ENCODE assay signal across 12 mouse cellular contexts in genomic region chr16:18584901-18585510, GRCm38 (mm10). TPM values are rescaled to one million over a fixed set of nuclear protein-coding genes. Genes with fewer than 3 reads are reported as not detected.
DNase-seq lines count a peak whose midpoint lies in the region; ATAC-seq and TF ChIP-seq lines count a peak whose summit lies in the region.
"Had no signal": no experiment of that assay in that cellular context is flagged by ENCODE, and none has a peak within 500 bp of the region (broad histone marks: within the 10 kb centered on the region; RNA-seq: fewer than 3 reads in every experiment).

No protein-coding gene starts in this region.

- no peak overlapping the region for H3K27ac ChIP-seq in intestine, postnatal 0 days (ENCODE audit: low read depth, low read length)
- H3K27ac ChIP-seq in intestine, embryonic 16.5 days (ENCODE audit: low read length): no peak overlapping the region
- H3K27ac ChIP-seq in embryonic facial prominence, embryonic 11.5 days (replicated peaks; ENCODE audit: low read depth, low read length): no peak overlapping the region
- no peak overlapping the region for H3K27ac ChIP-seq in embryonic facial prominence, embryonic 15.5 days (replicated peaks)
- H3K27ac ChIP-seq in limb, embryonic 14.5 days (replicated peaks; ENCODE audit: low read depth, low read length): no peak overlapping the region
- H3K27ac ChIP-seq: forebrain, embryonic 12.5 days had no signal

- no peaks in the 10 kb centered on the region; the same call in 1 of the 2 replicates for H3K36me3 ChIP-seq in intestine, postnatal 0 days (ENCODE audit: control insufficient read depth, insufficient read depth)
- no peaks in the 10 kb centered on the region for H3K36me3 ChIP-seq in intestine, embryonic 16.5 days (ENCODE audit: control insufficient read depth, insufficient read depth, low read length)
- no peaks in the 10 kb centered on the region for H3K36me3 ChIP-seq in embryonic facial prominence, embryonic 11.5 days (replicated peaks; ENCODE audit: control insufficient read depth, insufficient read depth, low read depth, low read length)
- H3K36me3 ChIP-seq in embryonic facial prominence, embryonic 15.5 days: no peaks in the 10 kb centered on the region
- no peaks in the 10 kb centered on the region for H3K36me3 ChIP-seq in limb, embryonic 14.5 days (ENCODE audit: control insufficient read depth, insufficient read depth, low read length)
- H3K36me3 ChIP-seq: forebrain, embryonic 12.5 days had no signal

- 73% methylated on average over 10 of the region's 10 CpGs for WGBS in intestine, postnatal 0 days
- 46% methylated on average over 10 of the region's 10 CpGs for WGBS in intestine, embryonic 16.5 days
- 12% methylated on average over 10 of the region's 10 CpGs for WGBS in embryonic facial prominence, embryonic 11.5 days
- WGBS in embryonic facial prominence, embryonic 15.5 days: 49% methylated on average over 10 of the region's 10 CpGs
- 23% methylated on average over 10 of the region's 10 CpGs for WGBS in limb, embryonic 14.5 days

- H3K4me3 ChIP-seq in intestine, postnatal 0 days (ENCODE audit: low read depth, low read length): peak overlapping the region; percentile 46; the same call in 1 of the 2 replicates
- no peak overlapping the region for H3K4me3 ChIP-seq in intestine, embryonic 16.5 days (ENCODE audit: low read length)
- H3K4me3 ChIP-seq in embryonic facial prominence, embryonic 11.5 days (ENCODE audit: low read depth, low read length): peak overlapping the region; percentile 46
- peak overlapping the region; percentile 48 for H3K4me3 ChIP-seq in embryonic facial prominence, embryonic 15.5 days (replicated peaks)
- peak overlapping the region; percentile 50 for H3K4me3 ChIP-seq in limb, embryonic 14.5 days (replicated peaks; ENCODE audit: low read length)
- H3K4me3 ChIP-seq: forebrain, embryonic 12.5 days had no signal

- no peak overlapping the region for H3K9ac ChIP-seq in intestine, postnatal 0 days (ENCODE audit: low read depth, low read length)
- no peak overlapping the region for H3K9ac ChIP-seq in intestine, embryonic 16.5 days (ENCODE audit: low read depth, low read length)
- H3K9ac ChIP-seq in embryonic facial prominence, embryonic 11.5 days (replicated peaks; ENCODE audit: low read length): peak overlapping the region; percentile 70
- H3K9ac ChIP-seq in embryonic facial prominence, embryonic 15.5 days: no peak overlapping the region
- H3K9ac ChIP-seq in limb, embryonic 14.5 days (ENCODE audit: low read depth, low read length, severe bottlenecking): no peak overlapping the region
- H3K9ac ChIP-seq: forebrain, embryonic 12.5 days had no signal

- no peak for TF ChIP-seq POLR2A in limb, embryonic 14.5 days (IDR thresholded peaks at IDR 0.05; ENCODE audit: borderline replicate concordance, extremely low read depth, insufficient read depth, insufficient read length)

- 0 out of 2 replicates have a peak overlapping the region, but pooled peaks have one; percentile 13 for H3K4me2 ChIP-seq in intestine, postnatal 0 days (replicated peaks; ENCODE audit: low read depth)
- no peak overlapping the region for H3K4me2 ChIP-seq in intestine, embryonic 16.5 days (ENCODE audit: low read depth, low read length)
- H3K4me2 ChIP-seq in embryonic facial prominence, embryonic 11.5 days (ENCODE audit: low read depth, low read length): peak overlapping the region; percentile 34
- peak overlapping the region; percentile 75 for H3K4me2 ChIP-seq in embryonic facial prominence, embryonic 15.5 days (replicated peaks)
- H3K4me2 ChIP-seq in limb, embryonic 14.5 days (replicated peaks; ENCODE audit: low read depth, low read length, severe bottlenecking): peak overlapping the region; percentile 77

- peaks cover 100% of the 10 kb centered on the region for H3K27me3 ChIP-seq in intestine, postnatal 0 days (replicated peaks; ENCODE audit: control insufficient read depth, insufficient read depth, low read length)
- H3K27me3 ChIP-seq in intestine, embryonic 16.5 days (replicated peaks; ENCODE audit: control insufficient read depth, insufficient read depth, low read length): peaks cover 97% of the 10 kb centered on the region
- H3K27me3 ChIP-seq in embryonic facial prominence, embryonic 11.5 days (ENCODE audit: control insufficient read depth, insufficient read depth, low read length): peaks cover 94% of the 10 kb centered on the region
- H3K27me3 ChIP-seq in embryonic facial prominence, embryonic 15.5 days: peaks cover 97% of the 10 kb centered on the region
- peaks cover 98% of the 10 kb centered on the region for H3K27me3 ChIP-seq in limb, embryonic 14.5 days (ENCODE audit: control insufficient read depth, insufficient read depth, low read length)

- peaks cover 4% of the 10 kb centered on the region; the same call in 1 of the 2 replicates for H3K4me1 ChIP-seq in intestine, postnatal 0 days (replicated peaks; ENCODE audit: control insufficient read depth, insufficient read depth, low read length)
- H3K4me1 ChIP-seq in intestine, embryonic 16.5 days (ENCODE audit: control insufficient read depth, insufficient read depth, low read length): peaks cover 33% of the 10 kb centered on the region
- H3K4me1 ChIP-seq in embryonic facial prominence, embryonic 11.5 days (ENCODE audit: control insufficient read depth, insufficient read depth, low read length): peaks cover 24% of the 10 kb centered on the region
- peaks cover 47% of the 10 kb centered on the region for H3K4me1 ChIP-seq in embryonic facial prominence, embryonic 15.5 days
- peaks cover 17% of the 10 kb centered on the region for H3K4me1 ChIP-seq in limb, embryonic 14.5 days (ENCODE audit: control insufficient read depth, insufficient read depth, low read length)

- no peak for TF ChIP-seq CTCF in intestine, postnatal 0 days (IDR thresholded peaks at IDR 0.05; ENCODE audit: low read depth)

- no peak for DNase-seq in embryonic facial prominence, embryonic 11.5 days (ENCODE audit: low spot score)
- DNase-seq in limb, embryonic 14.5 days (ENCODE audit: low spot score): no peak
- no peak for DNase-seq in thymus, postnatal 14 days
- DNase-seq in gastrocnemius, postnatal 25 days: no peak
- DNase-seq in layer of hippocampus, adult 8-10 months (ENCODE audit: low spot score in 2 of 2): no peak
- DNase-seq: adrenal gland, postnatal 10 days; lung, adult 2 months; thymus, adult 2 months had no signal

- no peak for ATAC-seq in intestine, postnatal 0 days
- no peak for ATAC-seq in intestine, embryonic 16.5 days
- no peak for ATAC-seq in embryonic facial prominence, embryonic 11.5 days (replicated peaks; ENCODE audit: insufficient number of reproducible peaks, low FRiP score, low TSS enrichment, low read depth)
- no peak for ATAC-seq in embryonic facial prominence, embryonic 15.5 days (ENCODE audit: insufficient number of reproducible peaks, low FRiP score, low TSS enrichment, low read depth)
- no peak for ATAC-seq in limb, embryonic 14.5 days (ENCODE audit: low FRiP score, low read depth)

- no peaks in the 10 kb centered on the region for H3K9me3 ChIP-seq in intestine, postnatal 0 days (ENCODE audit: control insufficient read depth)
- H3K9me3 ChIP-seq in intestine, embryonic 16.5 days (ENCODE audit: control insufficient read depth, low read length): no peaks in the 10 kb centered on the region
- no peaks in the 10 kb centered on the region for H3K9me3 ChIP-seq in embryonic facial prominence, embryonic 11.5 days (replicated peaks; ENCODE audit: control insufficient read depth, low read length)
- no peaks in the 10 kb centered on the region for H3K9me3 ChIP-seq in embryonic facial prominence, embryonic 15.5 days (replicated peaks)
- H3K9me3 ChIP-seq in limb, embryonic 14.5 days (ENCODE audit: control insufficient read depth, low read length): no peaks in the 10 kb centered on the region
- H3K9me3 ChIP-seq: forebrain, embryonic 12.5 days had no signal

RNA-seq across cellular contexts. Expression of gene Tbx1, which starts 5.5 kb away (rescaled TPM):
- 0.93 and 1.0 TPM in 2 replicates for polyA plus RNA-seq in intestine, postnatal 0 days (2015; fragmentation: Nextera tagmentation; extraction: Ambion mirVana)
- 0.09 and 0.55 TPM in 2 replicates for polyA plus RNA-seq in intestine, embryonic 16.5 days (2015; fragmentation: Nextera tagmentation; extraction: Ambion mirVana)
- 6.3 and 6.8 TPM in 2 replicates for polyA plus RNA-seq in embryonic facial prominence, embryonic 11.5 days (2014; fragmentation: Nextera tagmentation; extraction: Ambion mirVana)
- polyA plus RNA-seq in embryonic facial prominence, embryonic 15.5 days (2015; fragmentation: Nextera tagmentation; extraction: Ambion mirVana): 24.0 and 24.3 TPM in 2 replicates
- polyA plus RNA-seq in limb, embryonic 14.5 days (2012; rRNA removed): 12.1 and 16.0 TPM in 2 replicates
- polyA plus RNA-seq in limb, embryonic 14.5 days (2014; fragmentation: Nextera tagmentation; extraction: Ambion mirVana): 8.0 and 8.7 TPM in 2 replicates
- total RNA-seq in gastrocnemius, postnatal 25 days (2021): 10 to 100 TPM in 1 of 2 experiments, 1 to 10 TPM in 1; 5.3 to 42.0 TPM
- total RNA-seq in layer of hippocampus, adult 8-10 months (2022): 1 to 10 TPM in 3 of 4 experiments, under 1 TPM in 1; 0.70 to 1.7 (median 1.3) TPM

RNA-seq across cellular contexts. Expression of gene Gp1bb, which starts 37.2 kb away (rescaled TPM):
- 1.6 and 2.4 TPM in 2 replicates for polyA plus RNA-seq in intestine, postnatal 0 days (2015; fragmentation: Nextera tagmentation; extraction: Ambion mirVana)
- 1.6 TPM in 2 replicates for polyA plus RNA-seq in intestine, embryonic 16.5 days (2015; fragmentation: Nextera tagmentation; extraction: Ambion mirVana)
- 5.8 and 6.4 TPM in 2 replicates for polyA plus RNA-seq in embryonic facial prominence, embryonic 11.5 days (2014; fragmentation: Nextera tagmentation; extraction: Ambion mirVana)
- 2.6 and 2.8 TPM in 2 replicates for polyA plus RNA-seq in embryonic facial prominence, embryonic 15.5 days (2015; fragmentation: Nextera tagmentation; extraction: Ambion mirVana)
- polyA plus RNA-seq in limb, embryonic 14.5 days (2012; rRNA removed): 3.0 and 4.5 TPM in 2 replicates
- polyA plus RNA-seq in limb, embryonic 14.5 days (2014; fragmentation: Nextera tagmentation; extraction: Ambion mirVana): 3.7 and 4.3 TPM in 2 replicates
- under 1 TPM in 1 of 2 experiments, not detected in 1; 0.28 TPM for total RNA-seq in gastrocnemius, postnatal 25 days (2021)
- total RNA-seq in layer of hippocampus, adult 8-10 months (2022): 1 to 10 TPM in 1 of 4 experiments, under 1 TPM in 1, not detected in 2; 0.63 to 1.4 TPM

RNA-seq across cellular contexts. Expression of gene Gm49601, which starts 41.2 kb away (rescaled TPM):
- 0.34 and 1.4 TPM in 2 replicates for polyA plus RNA-seq in intestine, postnatal 0 days (2015; fragmentation: Nextera tagmentation; extraction: Ambion mirVana)
- 4.1 and 4.5 TPM in 2 replicates for polyA plus RNA-seq in intestine, embryonic 16.5 days (2015; fragmentation: Nextera tagmentation; extraction: Ambion mirVana)
- polyA plus RNA-seq in embryonic facial prominence, embryonic 11.5 days (2014; fragmentation: Nextera tagmentation; extraction: Ambion mirVana): 1.1 and 3.0 TPM in 2 replicates
- polyA plus RNA-seq in embryonic facial prominence, embryonic 15.5 days (2015; fragmentation: Nextera tagmentation; extraction: Ambion mirVana): 7.2 and 7.8 TPM in 2 replicates
- polyA plus RNA-seq in limb, embryonic 14.5 days (2012; rRNA removed): 34.5 and 42.9 TPM in 2 replicates
- polyA plus RNA-seq in limb, embryonic 14.5 days (2014; fragmentation: Nextera tagmentation; extraction: Ambion mirVana): 1.9 and 2.7 TPM in 2 replicates
- 1 to 10 TPM; 1.3 to 2.4 TPM for total RNA-seq in gastrocnemius, postnatal 25 days (2021)
- 100 to 1,000 TPM; 169 to 200 (median 179) TPM for total RNA-seq in layer of hippocampus, adult 8-10 months (2022)

RNA-seq across cellular contexts. Expression of gene Sept5, which starts 44.7 kb away (rescaled TPM):
- 24.7 and 25.4 TPM in 2 replicates for polyA plus RNA-seq in intestine, postnatal 0 days (2015; fragmentation: Nextera tagmentation; extraction: Ambion mirVana)
- 52.2 and 52.5 TPM in 2 replicates for polyA plus RNA-seq in intestine, embryonic 16.5 days (2015; fragmentation: Nextera tagmentation; extraction: Ambion mirVana)
- polyA plus RNA-seq in embryonic facial prominence, embryonic 11.5 days (2014; fragmentation: Nextera tagmentation; extraction: Ambion mirVana): 33.7 and 39.9 TPM in 2 replicates
- 51.1 and 64.8 TPM in 2 replicates for polyA plus RNA-seq in embryonic facial prominence, embryonic 15.5 days (2015; fragmentation: Nextera tagmentation; extraction: Ambion mirVana)
- polyA plus RNA-seq in limb, embryonic 14.5 days (2012; rRNA removed): 94.5 and 97.4 TPM in 2 replicates
- polyA plus RNA-seq in limb, embryonic 14.5 days (2014; fragmentation: Nextera tagmentation; extraction: Ambion mirVana): 43.4 and 44.0 TPM in 2 replicates
- 1 to 10 TPM; 5.5 to 5.8 TPM for total RNA-seq in gastrocnemius, postnatal 25 days (2021)
- total RNA-seq in layer of hippocampus, adult 8-10 months (2022): 100 to 1,000 TPM; 499 to 528 (median 503) TPM
